Mouse (Mus musculus): ENCODE results near the gene Rnf145. TPM values are rescaled to one million over a fixed set of nuclear protein-coding genes. Genes with fewer than 3 reads are reported as not detected.

Gene Rnf145
- polyA plus RNA-seq, 1 experiment from 2014 or later = 85.7 TPM

DNA sequence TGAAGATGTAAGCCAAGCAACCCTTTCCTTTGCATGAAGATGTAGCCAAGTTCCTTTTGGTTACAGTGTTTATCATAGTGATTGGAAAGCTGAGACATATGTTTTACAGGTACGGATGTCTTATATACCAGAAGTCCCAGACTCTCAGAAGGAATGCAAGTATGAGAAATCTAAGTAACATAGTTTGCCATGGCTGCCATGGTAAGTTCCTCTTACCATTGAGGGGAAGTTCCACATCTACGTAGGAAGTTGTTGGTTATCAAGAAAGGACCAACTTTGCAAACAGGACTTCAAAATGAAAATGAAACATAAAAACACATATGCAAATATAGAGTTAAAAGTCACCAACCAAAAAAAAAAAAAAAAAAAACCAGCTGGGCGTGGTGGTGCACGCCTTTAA, 40.4 kb upstream of the Rnf145 start:
- H3K36me3 ChIP-seq (ENCODE audit: insufficient read depth) = no peaks in the 10 kb centered on the region
- no peaks in the 10 kb centered on the region for H3K9me3 ChIP-seq (ENCODE audit: low read depth, low read length)
- no peaks in the 10 kb centered on the region for H3K27me3 ChIP-seq (ENCODE audit: insufficient read depth, low read length)
- H3K9ac ChIP-seq = no peak overlapping the region
- no peaks in the 10 kb centered on the region for H3K4me1 ChIP-seq (ENCODE audit: insufficient read depth)
- no peak overlapping the region for H3K4me2 ChIP-seq
- ATAC-seq (ENCODE audit: insufficient read depth) = no peak
- H3K4me3 ChIP-seq (ENCODE audit: low read depth, low read length) = no peak overlapping the region
- no peak for DNase-seq
- TF ChIP-seq CTCF (IDR thresholded peaks at IDR 0.05; ENCODE audit: low read depth) = no peak
- 81% methylated on average over 4 of the region's 4 CpGs for WGBS
- no peak overlapping the region for H3K27ac ChIP-seq (ENCODE audit: low read depth)

DNA sequence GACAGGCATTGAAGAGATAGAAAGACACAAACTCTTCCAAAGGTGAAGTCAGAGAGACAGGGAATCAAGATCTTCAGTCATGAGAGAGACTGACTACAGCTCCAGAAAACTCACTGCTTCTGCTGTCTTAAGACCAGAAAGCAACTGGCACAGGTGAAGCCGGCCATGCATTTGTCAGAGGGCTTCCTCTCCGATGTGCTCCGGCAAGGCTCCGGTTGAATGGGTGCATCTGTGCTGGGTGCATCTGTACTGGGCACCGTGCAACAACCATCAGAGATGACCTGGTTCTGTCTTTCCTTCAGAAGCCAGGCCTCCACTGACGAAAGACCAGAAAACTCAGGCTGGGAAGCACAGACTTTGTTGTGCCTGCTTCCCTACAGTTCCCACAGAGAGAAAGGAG, 38.5 kb upstream of the Rnf145 start:
- Histone ChIP-seq H3K9me3 (ENCODE audit: low read depth, low read length) (no peaks in the 10 kb centered on the region), H3K9ac (no peak overlapping the region), H3K4me1 (ENCODE audit: insufficient read depth) (no peaks in the 10 kb centered on the region), H3K4me2 (no peak overlapping the region), H3K27ac (ENCODE audit: low read depth) (no peak overlapping the region), H3K36me3 (ENCODE audit: insufficient read depth) (no peaks in the 10 kb centered on the region), H3K27me3 (ENCODE audit: insufficient read depth, low read length) (no peaks in the 10 kb centered on the region), H3K4me3 (ENCODE audit: low read depth, low read length) (no peak overlapping the region)
- ATAC-seq (ENCODE audit: insufficient read depth) (no peak), DNase-seq (no peak)
- WGBS = 86% methylated on average over 6 of the region's 6 CpGs
- no peak for TF ChIP-seq CTCF (IDR thresholded peaks at IDR 0.05; ENCODE audit: low read depth)

DNA sequence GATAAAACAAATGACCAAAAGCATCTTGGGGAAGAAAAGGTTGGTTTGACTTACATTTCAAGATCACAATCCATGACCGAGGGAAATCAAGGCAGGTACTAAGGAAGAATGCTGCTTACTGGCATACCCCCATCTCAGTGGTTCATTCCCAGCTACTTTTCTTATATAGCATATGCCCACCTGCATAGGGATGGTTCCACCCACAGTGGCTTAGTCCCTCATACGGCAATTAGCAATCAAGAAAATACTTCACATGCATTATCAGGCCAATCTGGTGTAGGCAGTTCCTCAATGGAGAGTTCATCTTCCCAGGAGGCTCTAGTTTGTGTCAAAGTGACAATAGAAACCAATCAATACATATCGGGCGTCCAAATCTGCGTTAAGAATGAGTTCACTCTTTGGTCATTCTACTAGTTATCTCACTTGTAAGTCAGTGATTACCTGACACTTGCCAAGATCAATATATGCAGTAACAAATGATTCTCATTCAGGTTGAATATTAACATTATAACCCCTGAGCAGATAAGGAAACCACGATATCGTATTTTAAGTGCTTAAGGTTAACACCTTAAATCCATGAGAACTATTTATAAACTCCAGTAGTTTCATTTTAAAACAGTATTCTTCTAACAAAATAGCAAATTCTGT, 33.6 kb upstream of the Rnf145 start:
- H3K36me3 ChIP-seq (ENCODE audit: insufficient read depth) = no peaks in the 10 kb centered on the region
- no peak for ATAC-seq (ENCODE audit: insufficient read depth)
- H3K4me2 ChIP-seq = no peak overlapping the region
- no peak overlapping the region for H3K9ac ChIP-seq
- no peak for DNase-seq
- TF ChIP-seq CTCF (IDR thresholded peaks at IDR 0.05; ENCODE audit: low read depth) = no peak
- no peaks in the 10 kb centered on the region for H3K4me1 ChIP-seq (ENCODE audit: insufficient read depth)
- H3K27me3 ChIP-seq (ENCODE audit: insufficient read depth, low read length) = no peaks in the 10 kb centered on the region
- no peaks in the 10 kb centered on the region for H3K9me3 ChIP-seq (ENCODE audit: low read depth, low read length)
- WGBS = 88% methylated on average over 7 of the region's 7 CpGs
- H3K4me3 ChIP-seq (ENCODE audit: low read depth, low read length) = no peak overlapping the region
- no peak overlapping the region for H3K27ac ChIP-seq (ENCODE audit: low read depth)

DNA sequence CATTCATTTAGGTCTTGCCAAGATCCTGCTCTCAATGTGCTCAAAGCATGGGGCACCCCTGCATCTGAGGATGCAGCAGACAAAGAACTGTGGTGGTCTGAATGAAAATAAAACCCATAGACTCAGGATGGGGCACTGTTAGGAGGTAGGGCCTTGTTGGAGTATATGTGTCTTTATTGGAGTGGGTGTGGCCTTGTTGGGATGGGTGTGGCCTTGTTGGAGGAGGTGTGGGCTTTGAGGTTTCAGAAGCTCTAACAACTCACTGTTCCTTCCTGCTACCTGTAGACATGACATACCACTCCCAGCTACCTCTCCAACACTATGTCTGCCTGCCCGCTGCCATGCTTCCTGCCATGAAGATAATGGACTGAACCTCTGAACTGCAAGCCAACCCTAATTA, 29.6 kb upstream of the Rnf145 start:
- no peak for DNase-seq

DNA sequence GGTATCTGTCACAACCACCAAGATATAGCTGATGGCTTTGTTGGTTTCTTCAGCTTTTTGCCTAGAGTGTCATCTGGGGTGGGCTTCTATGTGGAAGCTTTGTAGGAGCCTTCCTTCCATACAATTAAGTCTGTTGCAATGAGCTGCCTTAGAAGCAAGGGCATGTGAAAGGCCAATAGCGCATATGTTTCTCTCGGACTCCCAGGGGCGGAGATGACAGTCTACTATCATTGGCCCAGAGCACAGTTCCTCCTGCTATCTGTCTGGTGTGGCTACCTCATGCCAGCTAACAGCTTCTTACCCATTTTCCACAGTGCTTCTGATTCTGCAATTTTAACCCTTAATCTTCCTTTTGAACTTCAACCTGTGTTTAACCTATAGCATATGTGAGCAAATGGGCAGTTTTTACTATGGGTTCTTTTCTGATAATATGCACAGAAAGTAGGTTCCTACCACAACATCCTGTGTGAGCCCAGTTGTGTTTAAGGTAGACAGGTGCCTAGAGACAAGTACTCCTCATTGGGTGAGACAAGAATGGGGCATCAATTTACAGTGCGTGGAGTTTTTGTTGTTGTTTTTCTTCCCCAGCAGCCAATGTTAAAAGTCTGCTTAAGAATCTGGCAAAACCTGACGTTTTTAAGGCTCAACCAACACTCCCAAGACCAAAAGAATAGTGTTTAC, 24.0 kb upstream of the Rnf145 start:
- ATAC-seq (ENCODE audit: insufficient read depth) (no peak), DNase-seq (no peak)
- Histone ChIP-seq H3K4me2 (no peak overlapping the region), H3K27me3 (ENCODE audit: insufficient read depth, low read length) (no peaks in the 10 kb centered on the region), H3K9ac (no peak overlapping the region), H3K9me3 (ENCODE audit: low read depth, low read length) (no peaks in the 10 kb centered on the region), H3K36me3 (ENCODE audit: insufficient read depth) (no peaks in the 10 kb centered on the region), H3K4me1 (ENCODE audit: insufficient read depth) (no peaks in the 10 kb centered on the region), H3K27ac (ENCODE audit: low read depth) (no peak overlapping the region), H3K4me3 (ENCODE audit: low read depth, low read length) (no peak overlapping the region)
- no peak for TF ChIP-seq CTCF (IDR thresholded peaks at IDR 0.05; ENCODE audit: low read depth)
- 77% methylated on average over 5 of the region's 5 CpGs for WGBS

More for the DNA sequence above, 29.6 kb upstream of the Rnf145 start:
- Histone ChIP-seq H3K27me3 (ENCODE audit: insufficient read depth, low read length) (no peaks in the 10 kb centered on the region), H3K9ac (no peak overlapping the region), H3K4me3 (ENCODE audit: low read depth, low read length) (no peak overlapping the region), H3K9me3 (ENCODE audit: low read depth, low read length) (no peaks in the 10 kb centered on the region), H3K4me2 (no peak overlapping the region), H3K4me1 (ENCODE audit: insufficient read depth) (no peaks in the 10 kb centered on the region), H3K27ac (ENCODE audit: low read depth) (no peak overlapping the region), H3K36me3 (ENCODE audit: insufficient read depth) (no peaks in the 10 kb centered on the region)
- 92% methylated on average over 1 of the region's 1 CpGs for WGBS
- no peak for TF ChIP-seq CTCF (IDR thresholded peaks at IDR 0.05; ENCODE audit: low read depth)
- no peak for ATAC-seq (ENCODE audit: insufficient read depth)

DNA sequence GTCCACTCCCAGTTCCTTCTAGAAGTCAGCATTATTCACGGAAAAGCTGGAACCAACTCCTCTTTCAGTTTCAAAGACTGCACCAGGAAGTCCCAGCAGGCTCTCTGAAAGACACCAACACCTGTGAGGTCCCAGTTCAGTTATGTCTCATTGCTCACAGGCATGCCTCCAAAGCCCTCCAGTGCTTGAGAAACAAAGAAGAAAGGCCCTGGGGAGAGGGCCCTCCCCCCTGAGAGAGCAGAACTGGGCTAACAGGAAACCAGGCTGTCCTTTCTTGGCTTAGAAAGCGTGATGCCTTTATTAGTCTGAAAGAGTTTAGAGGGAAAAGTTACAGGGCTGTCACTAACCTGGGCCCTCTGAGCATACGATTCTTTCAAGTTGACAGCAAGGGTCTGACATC, 22.5 kb upstream of the Rnf145 start:
- Histone ChIP-seq H3K27me3 (ENCODE audit: insufficient read depth, low read length) (no peaks in the 10 kb centered on the region), H3K4me2 (no peak overlapping the region), H3K4me3 (ENCODE audit: low read depth, low read length) (no peak overlapping the region), H3K9me3 (ENCODE audit: low read depth, low read length) (no peaks in the 10 kb centered on the region), H3K36me3 (ENCODE audit: insufficient read depth) (no peaks in the 10 kb centered on the region), H3K27ac (ENCODE audit: low read depth) (peak overlapping the region; percentile 12; the same call in 1 of the 2 replicates), H3K4me1 (ENCODE audit: insufficient read depth) (no peaks in the 10 kb centered on the region), H3K9ac (no peak overlapping the region)
- 41% methylated on average over 3 of the region's 3 CpGs for WGBS
- ATAC-seq (ENCODE audit: insufficient read depth) (0 out of 2 replicates have a peak, but pooled peaks have one; percentile 31), DNase-seq (peak; percentile 19)
- TF ChIP-seq CTCF (IDR thresholded peaks at IDR 0.05; ENCODE audit: low read depth) = no peak

DNA sequence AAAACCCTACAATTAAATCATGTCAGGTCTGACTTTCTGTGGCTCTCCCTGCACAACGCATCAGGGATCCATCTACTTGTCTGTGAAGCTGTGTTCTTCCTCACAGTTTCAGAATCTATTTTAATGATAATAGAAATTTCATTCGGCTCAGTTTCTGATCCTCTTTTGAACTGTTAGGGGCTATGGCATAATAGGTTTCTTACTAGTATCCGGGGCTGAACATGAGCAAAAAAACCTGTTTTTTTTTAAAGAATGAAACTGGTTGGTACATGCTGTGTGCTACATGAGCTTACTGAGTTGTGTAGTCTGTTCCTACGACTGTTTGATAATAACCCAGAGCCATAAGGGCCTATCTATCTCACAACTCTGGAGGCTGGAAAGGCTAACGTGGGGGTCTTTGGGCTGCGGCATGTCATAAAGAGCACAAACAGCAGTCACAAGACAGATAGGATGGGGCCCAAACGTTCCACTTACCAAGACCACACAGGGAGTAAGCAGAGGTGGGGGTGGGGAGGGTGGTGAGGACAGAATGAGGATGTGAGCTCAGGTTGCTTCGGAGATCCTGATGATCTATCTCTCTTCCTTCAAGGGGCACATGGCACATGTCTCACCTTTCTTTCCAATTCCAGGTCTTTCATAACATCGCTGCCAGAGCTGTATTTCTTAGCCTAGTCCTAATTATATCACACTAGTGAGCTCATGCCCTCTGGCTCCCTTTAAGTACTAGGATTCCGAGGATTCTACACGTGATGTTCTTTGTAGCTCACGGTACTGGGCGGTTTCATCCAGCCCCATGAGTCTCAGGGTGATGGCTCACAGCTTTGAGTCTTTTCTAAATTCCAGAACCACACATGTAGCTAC, 20.1 kb upstream of the Rnf145 start:
- no peak overlapping the region for H3K4me3 ChIP-seq (ENCODE audit: low read depth, low read length)
- TF ChIP-seq CTCF (IDR thresholded peaks at IDR 0.05; ENCODE audit: low read depth) = no peak
- H3K27me3 ChIP-seq (ENCODE audit: insufficient read depth, low read length) = no peaks in the 10 kb centered on the region
- H3K4me2 ChIP-seq = no peak overlapping the region
- ATAC-seq (ENCODE audit: insufficient read depth) (no peak), DNase-seq (no peak)
- no peaks in the 10 kb centered on the region for H3K36me3 ChIP-seq (ENCODE audit: insufficient read depth)
- H3K9me3 ChIP-seq (ENCODE audit: low read depth, low read length) = no peaks in the 10 kb centered on the region
- no peak overlapping the region for H3K9ac ChIP-seq
- H3K27ac ChIP-seq (ENCODE audit: low read depth) = no peak overlapping the region
- 47% methylated on average over 13 of the region's 13 CpGs for WGBS
- no peaks in the 10 kb centered on the region for H3K4me1 ChIP-seq (ENCODE audit: insufficient read depth)

Measured in lung, embryonic 14.5 days (tissue).